Mouse (Mus musculus): ENCODE results near the gene Mpeg1. TPM values are rescaled to one million over a fixed set of nuclear protein-coding genes. Genes with fewer than 3 reads are reported as not detected.

Gene Mpeg1
- total and polyA plus RNA-seq, 3 experiments = 43.8 to 270 (median 68.0) TPM

DNA sequence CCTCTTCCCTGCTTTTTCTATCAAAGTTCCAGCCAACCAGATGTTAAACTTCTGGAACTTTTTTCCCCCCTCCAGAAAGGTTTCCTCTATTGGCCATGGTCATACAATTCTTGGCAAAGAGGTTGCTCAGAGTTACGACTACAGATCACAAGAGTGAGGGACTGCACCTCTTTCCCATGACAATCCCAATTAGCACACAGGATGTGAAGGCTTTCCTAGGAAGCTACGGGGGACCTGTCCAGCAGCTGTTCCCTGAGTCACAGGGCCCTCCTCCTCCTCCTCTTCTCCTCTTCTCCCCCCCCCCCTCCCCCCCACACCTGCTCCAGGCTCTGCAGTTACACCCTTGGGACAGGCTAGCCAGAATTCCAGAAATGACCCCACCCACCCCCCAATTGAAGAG, 38.9 kb downstream of the Mpeg1 start:
- H3K79me2 ChIP-seq (replicated peaks; ENCODE audit: control insufficient read depth, extremely low read depth, insufficient read depth, poor library complexity, severe bottlenecking) = peaks cover 23% of the 10 kb centered on the region
- no peak overlapping the region for H3K27ac ChIP-seq (ENCODE audit: insufficient read depth, low read depth)
- H3K4me3 ChIP-seq (replicated peaks in 1 of 3; ENCODE audit: low read depth in 2 of 3, low read length in 2 of 3, poor library complexity in 1 of 3) = peak overlapping the region; percentile 73 to 99 (median 96)
- H3K9ac ChIP-seq (ENCODE audit: insufficient read depth, low read depth) = peak overlapping the region; percentile 80; the same call in 1 of the 2 replicates
- in situ Hi-C loops (cut with MboI; ENCODE audit: low pct_ligation_motif_present, low pct_unique_long_range_greater_than_20kb, low sequenced_read_pairs) (loop anchor here (5.0 to 25.0 kb wide), 3 partner anchors 67 to 487 kb away; no protein-coding TSS in a partner anchor), dilution Hi-C loops (cut with MboI; ENCODE audit: extremely low pct_ligation_motif_present, extremely low pct_unique_long_range_greater_than_20kb, low sequenced_read_pairs) (no loop called here)
- TF ChIP-seq POLR2A (IDR thresholded peaks at IDR 0.05; ENCODE audit: low read depth, low read length) (no peak), MAX (IDR thresholded peaks at IDR 0.05; ENCODE audit: low read length) (no peak), ZC3H11A (IDR thresholded peaks at IDR 0.05; ENCODE audit: low read depth, low read length) (no peak), CTCF (conservative IDR thresholded peaks at IDR 0.05 in 1 of 2, IDR thresholded peaks at IDR 0.05 in 1 of 2; ENCODE audit: low read depth in 2 of 2, low read length in 2 of 2) (no peak), SMC3 (IDR thresholded peaks at IDR 0.05; ENCODE audit: low read depth, low read length) (no peak), TBP (conservative IDR thresholded peaks at IDR 0.05; ENCODE audit: low read depth, low read length) (no peak)
- peaks cover 7 to 51% of the 10 kb centered on the region in 2 experiments for H3K4me1 ChIP-seq (ENCODE audit: control insufficient read depth in 1 of 2, insufficient read depth in 2 of 2)
- H3K27me3 ChIP-seq (replicated peaks) = no peaks in the 10 kb centered on the region
- H3K9me3 ChIP-seq (replicated peaks; ENCODE audit: low read length) = no peaks in the 10 kb centered on the region
- peak overlapping the region; percentile 83 for H3K4me2 ChIP-seq (ENCODE audit: insufficient read depth, low read depth, poor library complexity, severe bottlenecking)
- H3K36me3 ChIP-seq (replicated peaks in 1 of 2; ENCODE audit: control insufficient read depth in 1 of 2, insufficient read depth in 1 of 2, low read length in 1 of 2) = peaks cover 0 to 37% of the 10 kb centered on the region in 2 experiments
- DNase-seq (ENCODE audit: extremely low read depth) = no peak

DNA sequence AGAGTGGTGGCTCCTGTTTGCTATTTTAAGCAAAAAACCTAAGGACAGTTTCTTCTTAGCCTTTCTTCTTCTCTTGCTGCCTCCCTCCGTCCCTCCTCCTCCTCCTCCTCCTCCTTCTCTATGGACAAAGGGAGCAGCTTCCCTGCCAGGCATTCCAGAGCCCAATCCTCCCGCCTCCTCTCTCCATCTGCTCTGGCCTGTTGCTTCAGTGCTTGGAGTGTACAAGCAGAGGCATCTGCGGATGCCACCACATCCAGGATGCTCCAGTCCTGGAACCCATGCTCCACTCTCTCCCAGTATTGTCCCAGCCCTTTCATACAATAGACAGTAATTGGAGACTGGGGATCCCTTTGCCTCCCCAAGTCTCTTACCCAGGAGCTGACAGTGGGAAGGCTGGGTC, 39.5 kb downstream of the Mpeg1 start:
- peak overlapping the region; percentile 80 for H3K9ac ChIP-seq (ENCODE audit: insufficient read depth, low read depth)
- TF ChIP-seq UBTF (IDR thresholded peaks at IDR 0.05; ENCODE audit: low read depth, low read length) (no peak), EP300 (IDR thresholded peaks at IDR 0.05; ENCODE audit: low read length) (no peak), ETS1 (conservative IDR thresholded peaks at IDR 0.05; ENCODE audit: low read depth, low read length) (no peak), POLR2A (IDR thresholded peaks at IDR 0.05; ENCODE audit: low read depth, low read length) (no peak), TCF12 (IDR thresholded peaks at IDR 0.05; ENCODE audit: low read depth, low read length) (no peak), MXI1 (IDR thresholded peaks at IDR 0.05; ENCODE audit: low read depth, low read length) (no peak), KAT2A (IDR thresholded peaks at IDR 0.05; ENCODE audit: insufficient replicate concordance, low read length) (no peak), USF2 (conservative IDR thresholded peaks at IDR 0.05; ENCODE audit: low read depth, low read length) (no peak), MYC (IDR thresholded peaks at IDR 0.05; ENCODE audit: low read depth, low read length) (no peak), IRF4 (IDR thresholded peaks at IDR 0.05; ENCODE audit: low read depth, low read length) (no peak), RCOR1 (conservative IDR thresholded peaks at IDR 0.05; ENCODE audit: low read depth, low read length) (no peak), TBP (conservative IDR thresholded peaks at IDR 0.05; ENCODE audit: low read depth, low read length) (no peak), USF1 (IDR thresholded peaks at IDR 0.05; ENCODE audit: low read depth, low read length) (no peak), MAZ (IDR thresholded peaks at IDR 0.05; ENCODE audit: low read depth, low read length) (no peak), RAD21 (IDR thresholded peaks at IDR 0.05; ENCODE audit: low read depth, low read length) (no peak), ZC3H11A (IDR thresholded peaks at IDR 0.05; ENCODE audit: low read depth, low read length) (no peak), JUND (conservative IDR thresholded peaks at IDR 0.05; ENCODE audit: low read depth, low read length) (no peak), MAFK (IDR thresholded peaks at IDR 0.05; ENCODE audit: insufficient replicate concordance, low read length) (no peak), JUN (IDR thresholded peaks at IDR 0.05; ENCODE audit: insufficient read depth, low read depth, low read length) (no peak), NRF1 (IDR thresholded peaks at IDR 0.05; ENCODE audit: low read depth, low read length) (no peak)
- dilution Hi-C loops (cut with MboI; ENCODE audit: extremely low pct_ligation_motif_present, extremely low pct_unique_long_range_greater_than_20kb, low sequenced_read_pairs) (no loop called here), in situ Hi-C loops (cut with MboI; ENCODE audit: low pct_ligation_motif_present, low pct_unique_long_range_greater_than_20kb, low sequenced_read_pairs) (loop anchor here (5.0 kb wide), 1 partner anchor 38 kb away; the partner anchor contains the start of gene Mpeg1)
- DNase-seq (ENCODE audit: extremely low read depth) = no peak
- H3K4me1 ChIP-seq (ENCODE audit: control insufficient read depth in 1 of 2, insufficient read depth in 2 of 2) = peaks cover 7 to 46% of the 10 kb centered on the region in 2 experiments
- peak overlapping the region; percentile 73 to 99 (median 96) for H3K4me3 ChIP-seq (replicated peaks in 1 of 3; ENCODE audit: low read depth in 2 of 3, low read length in 2 of 3, poor library complexity in 1 of 3)
- peaks cover 18% of the 10 kb centered on the region for H3K79me2 ChIP-seq (replicated peaks; ENCODE audit: control insufficient read depth, extremely low read depth, insufficient read depth, poor library complexity, severe bottlenecking)
- H3K27me3 ChIP-seq (replicated peaks) = no peaks in the 10 kb centered on the region
- H3K4me2 ChIP-seq (ENCODE audit: insufficient read depth, low read depth, poor library complexity, severe bottlenecking) = peak overlapping the region; percentile 83
- H3K36me3 ChIP-seq (replicated peaks in 1 of 2; ENCODE audit: control insufficient read depth in 1 of 2, insufficient read depth in 1 of 2, low read length in 1 of 2) = peaks cover 0 to 33% of the 10 kb centered on the region in 2 experiments
- H3K27ac ChIP-seq (ENCODE audit: insufficient read depth, low read depth) = no peak overlapping the region
- H3K9me3 ChIP-seq (replicated peaks; ENCODE audit: low read length) = no peaks in the 10 kb centered on the region
